Mouse (Mus musculus): Measurements from ENCODE around the gene Usp7. TPM values are rescaled to one million over a fixed set of nuclear protein-coding genes. Genes with fewer than 3 reads are reported as not detected.

Usp7 gene
- polyA plus RNA-seq, 1 experiment from 2014 or later: 26.5 TPM

DNA sequence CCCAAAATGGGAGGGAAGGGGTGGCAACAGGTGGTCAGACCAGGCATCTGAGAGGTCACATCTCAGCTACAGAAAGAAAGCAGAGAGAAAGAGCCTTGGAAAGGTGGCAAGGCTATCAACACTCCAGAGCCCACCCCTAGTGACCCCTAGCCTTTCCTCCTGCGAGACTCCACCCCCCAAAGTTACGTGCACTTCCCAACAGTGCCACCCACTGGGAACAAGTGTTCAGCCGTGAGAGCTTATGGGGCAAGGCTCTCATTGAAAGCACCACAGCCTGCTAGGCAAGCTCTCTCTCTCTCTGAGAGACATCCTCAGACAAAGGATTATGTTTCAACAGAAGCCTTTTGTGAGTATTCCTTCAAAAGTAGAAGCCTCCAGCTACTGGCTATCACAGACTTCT is 2.8 kb upstream of the Usp7 start:
- H3K27me3 ChIP-seq (ENCODE audit: control insufficient read depth, insufficient read depth, low read depth, low read length): no peaks in the 10 kb centered on the region
- 13% methylated on average over 3 of the region's 3 CpGs for WGBS
- no peak for ATAC-seq

DNA sequence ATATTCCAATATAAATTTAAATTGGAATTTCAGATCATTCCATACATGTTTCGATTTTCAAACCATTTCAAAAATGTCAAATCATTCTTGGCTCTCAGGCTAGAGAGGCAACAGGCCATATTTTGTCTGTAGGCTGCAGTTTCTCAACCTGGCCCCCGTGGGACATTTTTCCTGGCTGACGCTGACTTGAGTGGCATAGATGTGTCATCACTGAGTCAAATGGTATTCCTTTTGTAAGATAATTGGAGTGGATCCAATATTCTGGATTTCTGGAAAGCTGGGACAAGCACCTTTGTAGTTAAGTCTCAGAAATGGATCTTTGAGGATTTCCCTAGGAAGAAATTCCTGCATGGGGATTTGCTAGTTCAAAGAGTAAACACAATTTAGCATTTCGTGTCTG is 1.2 kb downstream of the Usp7 start:
- 76% methylated on average over 4 of the region's 4 CpGs for WGBS
- Histone ChIP-seq H3K27ac (ENCODE audit: low read length) (no peak overlapping the region), H3K27me3 (ENCODE audit: control insufficient read depth, insufficient read depth, low read depth, low read length) (no peaks in the 10 kb centered on the region), H3K9ac (ENCODE audit: low read depth, low read length) (no peak overlapping the region), H3K36me3 (ENCODE audit: control insufficient read depth, insufficient read depth, low read length) (no peaks in the 10 kb centered on the region), H3K4me3 (ENCODE audit: low read depth, low read length) (no peak overlapping the region), H3K4me2 (ENCODE audit: low read length) (no peak overlapping the region), H3K4me1 (ENCODE audit: control insufficient read depth, insufficient read depth, low read length) (no peaks in the 10 kb centered on the region), H3K9me3 (replicated peaks; ENCODE audit: control insufficient read depth, low read length, poor library complexity, severe bottlenecking) (no peaks in the 10 kb centered on the region)
- ATAC-seq: no peak

More for the DNA sequence above, 2.8 kb upstream of the Usp7 start:
- Histone ChIP-seq H3K9me3 (replicated peaks; ENCODE audit: control insufficient read depth, low read length, poor library complexity, severe bottlenecking) (no peaks in the 10 kb centered on the region), H3K4me1 (ENCODE audit: control insufficient read depth, insufficient read depth, low read length) (no peaks in the 10 kb centered on the region), H3K4me3 (ENCODE audit: low read depth, low read length) (no peak overlapping the region), H3K4me2 (ENCODE audit: low read length) (no peak overlapping the region), H3K36me3 (ENCODE audit: control insufficient read depth, insufficient read depth, low read length) (no peaks in the 10 kb centered on the region), H3K27ac (ENCODE audit: low read length) (no peak overlapping the region), H3K9ac (ENCODE audit: low read depth, low read length) (no peak overlapping the region)

DNA sequence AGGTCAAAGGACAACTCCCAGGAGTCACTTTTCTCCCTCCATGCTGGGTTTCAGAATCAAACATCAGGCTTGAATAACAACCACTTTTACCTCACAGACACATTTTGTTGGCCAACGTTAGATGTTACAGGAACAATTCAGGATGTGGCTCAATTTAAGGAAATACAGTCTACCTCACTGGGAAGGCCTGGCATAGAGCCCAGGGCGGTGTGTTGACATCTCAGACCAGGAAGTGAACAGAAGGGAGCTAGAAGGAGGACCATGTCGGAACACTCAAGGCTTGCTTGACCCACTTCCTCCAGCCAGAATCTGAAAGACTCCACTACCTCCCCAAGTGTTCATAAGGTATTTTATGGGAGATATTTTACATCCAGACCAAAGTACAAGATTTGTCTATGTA is 7.4 kb downstream of the Usp7 start:
- Histone ChIP-seq H3K27ac (ENCODE audit: low read length) (no peak overlapping the region), H3K9ac (ENCODE audit: low read depth, low read length) (no peak overlapping the region), H3K27me3 (ENCODE audit: control insufficient read depth, insufficient read depth, low read depth, low read length) (no peaks in the 10 kb centered on the region), H3K9me3 (replicated peaks; ENCODE audit: control insufficient read depth, low read length, poor library complexity, severe bottlenecking) (no peaks in the 10 kb centered on the region), H3K36me3 (ENCODE audit: control insufficient read depth, insufficient read depth, low read length) (no peaks in the 10 kb centered on the region), H3K4me1 (ENCODE audit: control insufficient read depth, insufficient read depth, low read length) (no peaks in the 10 kb centered on the region), H3K4me3 (ENCODE audit: low read depth, low read length) (no peak overlapping the region), H3K4me2 (ENCODE audit: low read length) (no peak overlapping the region)
- WGBS: 76% methylated on average over 3 of the region's 3 CpGs
- no peak for ATAC-seq

DNA sequence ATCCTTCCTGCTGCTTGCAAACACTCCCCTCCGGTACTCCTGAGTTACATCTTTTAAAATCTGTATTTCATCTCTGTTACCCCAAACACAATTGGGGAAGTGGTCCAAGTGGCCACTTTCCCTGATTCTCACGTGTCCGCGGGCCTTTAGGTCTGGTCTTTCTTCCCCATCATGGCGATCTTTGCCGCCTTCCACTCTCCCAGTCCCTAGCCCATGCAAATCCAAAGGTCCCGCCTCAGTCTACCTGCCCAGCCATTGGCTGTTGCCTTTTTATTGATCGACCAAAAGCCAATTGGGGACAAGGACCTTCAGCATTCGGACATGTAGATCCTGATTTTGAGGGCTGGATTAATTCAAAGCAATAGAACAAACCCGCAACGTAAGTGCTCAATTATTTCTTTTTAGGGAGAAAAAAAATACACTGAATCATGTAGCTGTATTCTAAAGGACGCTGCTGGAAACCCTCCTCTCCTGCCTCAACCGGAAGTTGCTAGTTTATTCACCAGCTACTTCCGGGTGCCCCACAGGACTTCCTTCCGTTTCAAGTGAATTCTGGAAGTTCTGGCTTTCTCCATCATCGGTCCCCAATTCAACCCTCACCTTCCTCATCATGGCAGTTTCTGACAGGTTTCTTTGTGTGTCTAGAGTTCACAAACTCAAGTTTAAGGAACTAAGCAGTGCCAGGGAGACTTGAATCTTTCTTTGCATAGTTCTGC is 8.8 kb downstream of the Usp7 start:
- WGBS: 86% methylated on average over 16 of the region's 16 CpGs
- H3K9ac ChIP-seq (ENCODE audit: low read depth, low read length): no peak overlapping the region

DNA sequence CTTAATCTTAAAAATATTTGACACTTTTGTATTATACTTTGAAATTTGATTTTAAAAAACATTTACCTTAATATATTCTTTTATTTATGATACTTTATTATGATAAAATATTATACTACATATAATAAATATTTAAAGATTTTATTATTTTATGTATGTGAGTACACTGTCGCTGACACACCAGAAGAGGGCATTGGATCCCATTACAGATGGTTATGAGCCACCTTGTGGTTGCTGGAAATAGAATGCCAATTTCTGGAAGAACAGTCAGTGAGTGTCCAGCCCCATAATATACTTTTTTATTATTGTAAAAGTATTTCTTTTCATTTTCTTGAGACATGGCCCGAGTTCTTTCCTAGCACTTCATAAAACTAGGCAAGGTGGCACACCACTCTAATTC is 10.4 kb downstream of the Usp7 start:
- 93% methylated on average over 2 of the region's 2 CpGs for WGBS
- Histone ChIP-seq H3K27me3 (ENCODE audit: control insufficient read depth, insufficient read depth, low read depth, low read length) (no peaks in the 10 kb centered on the region), H3K27ac (ENCODE audit: low read length) (no peak overlapping the region), H3K9me3 (replicated peaks; ENCODE audit: control insufficient read depth, low read length, poor library complexity, severe bottlenecking) (no peaks in the 10 kb centered on the region), H3K4me1 (ENCODE audit: control insufficient read depth, insufficient read depth, low read length) (no peaks in the 10 kb centered on the region), H3K4me3 (ENCODE audit: low read depth, low read length) (no peak overlapping the region), H3K9ac (ENCODE audit: low read depth, low read length) (no peak overlapping the region), H3K36me3 (ENCODE audit: control insufficient read depth, insufficient read depth, low read length) (no peaks in the 10 kb centered on the region), H3K4me2 (ENCODE audit: low read length) (no peak overlapping the region)
- ATAC-seq: no peak

More for the DNA sequence above, 8.8 kb downstream of the Usp7 start:
- Histone ChIP-seq H3K4me1 (ENCODE audit: control insufficient read depth, insufficient read depth, low read length) (no peaks in the 10 kb centered on the region), H3K36me3 (ENCODE audit: control insufficient read depth, insufficient read depth, low read length) (no peaks in the 10 kb centered on the region), H3K4me2 (ENCODE audit: low read length) (no peak overlapping the region), H3K9me3 (replicated peaks; ENCODE audit: control insufficient read depth, low read length, poor library complexity, severe bottlenecking) (no peaks in the 10 kb centered on the region), H3K4me3 (ENCODE audit: low read depth, low read length) (no peak overlapping the region), H3K27ac (ENCODE audit: low read length) (no peak overlapping the region), H3K27me3 (ENCODE audit: control insufficient read depth, insufficient read depth, low read depth, low read length) (no peaks in the 10 kb centered on the region)
- no peak for ATAC-seq

DNA sequence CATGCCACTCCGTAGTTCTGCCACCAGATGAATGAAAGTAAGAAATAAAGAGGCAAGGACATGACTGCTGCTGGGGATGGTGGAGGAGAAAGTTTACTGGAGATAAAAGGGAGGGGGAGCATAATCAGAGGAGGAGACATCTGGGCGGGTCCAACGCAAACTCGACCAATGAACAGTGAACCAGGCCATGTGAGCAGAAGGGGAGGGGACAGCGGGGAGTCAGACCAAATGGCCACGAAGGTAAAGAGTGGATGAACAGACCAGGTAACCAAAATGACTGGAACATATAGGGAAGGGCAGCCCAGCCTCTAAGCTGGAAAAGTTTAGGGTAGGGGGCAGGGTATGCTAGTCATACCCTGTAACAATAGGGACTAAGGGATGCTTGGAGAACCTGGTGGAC is 10.9 kb downstream of the Usp7 start:
- Histone ChIP-seq H3K9me3 (replicated peaks; ENCODE audit: control insufficient read depth, low read length, poor library complexity, severe bottlenecking) (no peaks in the 10 kb centered on the region), H3K9ac (ENCODE audit: low read depth, low read length) (no peak overlapping the region), H3K36me3 (ENCODE audit: control insufficient read depth, insufficient read depth, low read length) (no peaks in the 10 kb centered on the region), H3K27ac (ENCODE audit: low read length) (no peak overlapping the region), H3K4me3 (ENCODE audit: low read depth, low read length) (no peak overlapping the region), H3K27me3 (ENCODE audit: control insufficient read depth, insufficient read depth, low read depth, low read length) (no peaks in the 10 kb centered on the region), H3K4me1 (ENCODE audit: control insufficient read depth, insufficient read depth, low read length) (no peaks in the 10 kb centered on the region), H3K4me2 (ENCODE audit: low read length) (no peak overlapping the region)
- WGBS: 65% methylated on average over 6 of the region's 6 CpGs
- ATAC-seq: no peak

DNA sequence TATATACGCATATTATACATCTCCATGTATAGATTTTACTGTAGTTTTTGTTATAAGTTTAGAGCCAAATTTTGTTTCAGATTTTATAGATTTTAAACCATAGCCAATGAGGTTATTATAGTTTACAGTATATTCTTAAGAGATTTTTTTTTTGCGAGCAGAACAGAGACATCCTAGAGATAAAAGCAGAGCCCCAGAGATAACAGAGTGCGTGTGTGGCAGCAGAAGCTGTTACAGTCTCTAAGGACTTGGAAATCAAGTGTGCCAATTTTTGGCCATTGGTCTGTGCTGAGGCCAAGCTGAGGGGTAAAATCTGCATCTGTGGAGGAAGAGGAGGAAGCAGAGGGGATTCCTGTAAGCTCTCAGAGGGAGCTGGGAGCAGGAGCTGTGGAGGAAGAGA is 11.9 kb downstream of the Usp7 start:
- Histone ChIP-seq H3K27me3 (ENCODE audit: control insufficient read depth, insufficient read depth, low read depth, low read length) (no peaks in the 10 kb centered on the region), H3K4me1 (ENCODE audit: control insufficient read depth, insufficient read depth, low read length) (no peaks in the 10 kb centered on the region), H3K4me2 (ENCODE audit: low read length) (no peak overlapping the region), H3K27ac (ENCODE audit: low read length) (no peak overlapping the region), H3K36me3 (ENCODE audit: control insufficient read depth, insufficient read depth, low read length) (no peaks in the 10 kb centered on the region), H3K9ac (ENCODE audit: low read depth, low read length) (no peak overlapping the region), H3K4me3 (ENCODE audit: low read depth, low read length) (no peak overlapping the region), H3K9me3 (replicated peaks; ENCODE audit: control insufficient read depth, low read length, poor library complexity, severe bottlenecking) (no peaks in the 10 kb centered on the region)
- ATAC-seq: no peak
- WGBS: 81% methylated on average over 3 of the region's 3 CpGs

DNA sequence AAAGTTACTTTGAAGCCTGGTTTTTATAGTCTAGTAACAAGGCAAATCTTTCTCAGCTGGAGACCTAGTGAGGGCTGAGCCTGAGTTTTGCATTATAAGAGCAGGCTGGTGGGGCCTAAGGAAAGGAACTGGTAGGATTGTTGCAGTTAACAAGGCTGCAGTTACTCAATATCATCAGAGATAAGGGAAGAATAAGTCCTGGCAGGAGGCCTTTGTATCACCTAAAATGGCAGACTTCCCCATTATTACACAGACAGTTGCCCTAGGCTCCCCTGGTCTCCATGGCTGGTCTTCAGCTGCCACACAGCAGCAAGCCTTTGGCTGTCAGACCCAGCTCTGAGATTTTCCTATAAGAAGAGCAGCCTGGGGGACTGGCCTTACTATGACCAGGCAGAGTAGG is 13.4 kb downstream of the Usp7 start:
- no peak overlapping the region for H3K4me2 ChIP-seq (ENCODE audit: low read length)
- no peak overlapping the region for H3K9ac ChIP-seq (ENCODE audit: low read depth, low read length)
- no peak overlapping the region for H3K27ac ChIP-seq (ENCODE audit: low read length)
- no peaks in the 10 kb centered on the region for H3K9me3 ChIP-seq (replicated peaks; ENCODE audit: control insufficient read depth, low read length, poor library complexity, severe bottlenecking)
- H3K4me3 ChIP-seq (ENCODE audit: low read depth, low read length): no peak overlapping the region
- no peaks in the 10 kb centered on the region for H3K36me3 ChIP-seq (ENCODE audit: control insufficient read depth, insufficient read depth, low read length)
- no peaks in the 10 kb centered on the region for H3K4me1 ChIP-seq (ENCODE audit: control insufficient read depth, insufficient read depth, low read length)
- no peaks in the 10 kb centered on the region for H3K27me3 ChIP-seq (ENCODE audit: control insufficient read depth, insufficient read depth, low read depth, low read length)
- ATAC-seq: no peak

DNA sequence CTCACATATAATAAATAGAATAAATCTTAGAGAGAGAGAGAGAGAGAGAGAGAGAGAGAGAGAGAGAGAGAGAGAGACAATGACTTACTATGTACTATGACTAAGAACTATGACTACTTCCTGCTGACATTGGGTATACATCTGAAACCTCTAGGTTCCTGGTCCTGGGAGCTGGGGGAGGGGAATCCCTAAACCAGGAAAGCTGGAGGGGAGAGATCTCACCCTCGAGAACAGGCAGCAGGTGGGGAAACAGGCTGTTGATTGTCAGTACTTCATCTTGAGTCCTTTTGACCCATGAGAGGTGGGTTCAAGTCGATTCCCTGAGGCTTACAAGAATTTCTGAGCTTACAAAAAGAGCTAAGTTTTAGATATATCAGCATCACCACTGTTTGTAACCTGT is 14.9 kb downstream of the Usp7 start:
- no peaks in the 10 kb centered on the region for H3K27me3 ChIP-seq (ENCODE audit: control insufficient read depth, insufficient read depth, low read depth, low read length)
- no peaks in the 10 kb centered on the region for H3K4me1 ChIP-seq (ENCODE audit: control insufficient read depth, insufficient read depth, low read length)
- no peak overlapping the region for H3K4me2 ChIP-seq (ENCODE audit: low read length)
- no peak for ATAC-seq
- H3K9me3 ChIP-seq (replicated peaks; ENCODE audit: control insufficient read depth, low read length, poor library complexity, severe bottlenecking): no peaks in the 10 kb centered on the region
- no peak overlapping the region for H3K9ac ChIP-seq (ENCODE audit: low read depth, low read length)
- no peak overlapping the region for H3K4me3 ChIP-seq (ENCODE audit: low read depth, low read length)
- WGBS: 79% methylated on average over 2 of the region's 2 CpGs
- no peaks in the 10 kb centered on the region for H3K36me3 ChIP-seq (ENCODE audit: control insufficient read depth, insufficient read depth, low read length)
- H3K27ac ChIP-seq (ENCODE audit: low read length): no peak overlapping the region
